Mouse (Mus musculus) cerebellum, adult 2 months (tissue): ENCODE results near the gene Tbc1d22a. TPM values are rescaled to one million over a fixed set of nuclear protein-coding genes. Genes with fewer than 3 reads are reported as not detected.

Experiments used
- DNase-seq, 2 experiments: peaks; one replicate each; pipeline ENCODE4 v3.0.0; 2021
- H3K27ac ChIP-seq: fragments of 200-500 bp; 2 replicates; pipeline ENCODE4 v1.5.1; 2012; ENCODE audit warnings: low read length, control low read depth, inconsistent platforms; ENCODE audit not compliant: insufficient read depth
- H3K27me3 ChIP-seq: fragments of 200-500 bp; 2 replicates; pipeline ENCODE4 v1.6.1; 2012; ENCODE audit warnings: inconsistent platforms, mild to moderate bottlenecking, low read length, moderate library complexity; ENCODE audit not compliant: control insufficient read depth, insufficient read depth
- H3K4me1 ChIP-seq: fragments of 200-500 bp; 2 replicates; pipeline ENCODE4 v1.6.1; 2011; ENCODE audit warnings: low read length; ENCODE audit not compliant: control insufficient read depth, insufficient read depth
- H3K4me3 ChIP-seq: fragments of 200-500 bp; replicated peaks from 2 replicates; pipeline ENCODE3; 2011; ENCODE audit warnings: mild to moderate bottlenecking, low read depth, low read length, control low read depth; ENCODE audit not compliant: insufficient read depth
- CTCF ChIP-seq: fragments of 200-500 bp; IDR thresholded peaks from 2 replicates; pipeline ENCODE4 v1.5.1; 2011; ENCODE audit warnings: low read depth, mild to moderate bottlenecking, control low read depth, low read length, moderate library complexity, borderline replicate concordance; ENCODE audit not compliant: insufficient read depth
- POLR2A ChIP-seq: fragments of 200-500 bp; IDR thresholded peaks from 2 replicates; pipeline ENCODE4 v1.6.1; 2011; ENCODE audit warnings: low read length, control low read depth, borderline replicate concordance; ENCODE audit not compliant: insufficient read depth
- WGBS: fragments of 180-500 bp; shearing (Covaris S2); methylation state at CpG from one replicate; pipeline ENCODE4 v1.1.7; 2018; 5-methylcytosine and 5-hydroxymethylcytosine counted together
- polyA plus RNA-seq: library from polyadenylated mRNA; depleted of rRNA; stranded (reverse); fragments of >200 nt; gene quantifications from 2 replicates; pipeline ENCODE4 v1.2.3, GENCODE M21; 2012; rRNA removed

The Tbc1d22a gene
- polyA plus RNA-seq, 1 experiment: 23.3 TPM

GRCm38 (mm10) chr15:86542371-86542770 lies 328.1 kb downstream of the Tbc1d22a start:
- no peak for TF ChIP-seq CTCF
- TF ChIP-seq POLR2A: no peak
- H3K4me1 ChIP-seq: no peaks in the 10 kb centered on the region
- H3K27me3 ChIP-seq: no peaks in the 10 kb centered on the region
- H3K4me3 ChIP-seq: no peak overlapping the region
- 35% methylated on average over 3 of the region's 3 CpGs for WGBS
- no peak overlapping the region for H3K27ac ChIP-seq
- DNase-seq: no peak

GRCm38 (mm10) chr15:86544122-86544795 lies 330.0 kb downstream of the Tbc1d22a start:
- no peak overlapping the region for H3K4me3 ChIP-seq
- 100% methylated on average over 1 of the region's 1 CpGs for WGBS
- no peaks in the 10 kb centered on the region for H3K4me1 ChIP-seq
- no peak for TF ChIP-seq POLR2A
- TF ChIP-seq CTCF: no peak
- no peak overlapping the region for H3K27ac ChIP-seq
- no peaks in the 10 kb centered on the region for H3K27me3 ChIP-seq
- DNase-seq: no peak

Other genes starting within 250 kb of the Tbc1d22a start
- 0.49 and 0.60 TPM in 2 replicates for gene Celsr1, start 180.7 kb upstream of the Tbc1d22a start, polyA plus RNA-seq
- 36.0 and 40.4 TPM in 2 replicates for gene Gramd4, start 156.8 kb upstream of the Tbc1d22a start, polyA plus RNA-seq
- 152 and 159 TPM in 2 replicates for gene Cerk, start 28.3 kb upstream of the Tbc1d22a start, polyA plus RNA-seq